Mouse (Mus musculus): ENCODE measurements around the gene Sp3. TPM values are rescaled to one million over a fixed set of nuclear protein-coding genes. Genes with fewer than 3 reads are reported as not detected.
"Not testable (repeated sequence)": the region's sequence is repeated elsewhere in the genome, so short reads cannot be mapped to it uniquely, and the experiment has no call there.

The Sp3 gene
- 10 to 100 TPM; 68.4 to 72.5 TPM for total RNA-seq (2021)
- long read RNA-seq, experiment 1, full-length matches to known transcripts: 19 of 30 reads
- long read RNA-seq, experiment 1, partial matches to known transcripts: 4 of 30 reads
- long read RNA-seq, experiment 1, other reads (novel, unspliced or antisense): 7 of 30 reads
- long read RNA-seq, experiment 2, full-length matches to known transcripts: 20 of 33 reads
- long read RNA-seq, experiment 2, partial matches to known transcripts: 8 of 33 reads
- long read RNA-seq, experiment 2, other reads (novel, unspliced or antisense): 5 of 33 reads

DNA sequence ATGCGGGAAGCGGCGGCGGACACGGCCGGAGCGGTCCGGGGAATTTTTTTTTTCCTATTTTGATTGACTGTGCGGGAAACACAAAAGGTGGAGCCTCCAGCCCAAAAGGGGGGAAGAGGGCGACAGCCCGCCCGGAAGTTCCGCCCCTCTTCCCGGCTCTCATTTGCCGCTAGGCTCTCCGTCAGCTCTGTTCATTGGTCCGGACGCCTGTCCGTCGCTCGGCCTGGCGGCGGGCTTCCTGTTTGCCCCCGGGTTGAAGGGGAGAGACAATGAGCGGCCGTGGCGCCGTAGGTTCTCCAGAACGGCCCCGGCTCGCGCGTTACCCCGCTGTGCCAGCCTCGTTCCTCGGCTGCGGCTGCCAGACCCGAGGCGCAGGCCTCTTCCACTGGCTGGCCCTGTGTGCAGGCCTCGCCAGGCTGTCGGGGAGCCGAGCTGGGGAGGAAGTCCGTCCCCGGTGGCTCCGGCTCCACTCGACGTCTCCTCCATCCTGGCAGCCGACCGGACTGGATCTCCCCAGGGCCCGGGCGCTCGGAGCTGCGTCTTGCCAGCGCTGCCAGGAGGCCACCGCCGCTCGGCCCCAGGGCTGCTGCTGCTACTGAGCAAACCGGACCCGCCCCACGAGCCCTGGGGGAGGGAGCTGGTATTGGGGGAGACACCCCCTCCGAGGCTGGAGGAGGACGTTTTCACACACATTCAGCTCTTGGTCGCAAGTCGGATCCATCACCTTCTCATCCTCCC lies at the start of gene Sp3:
Sp3 (minus strand) TSS at position 110 of the 738 bp plus-strand sequence.
- peak; percentile 28 for TF ChIP-seq CTCF (conservative IDR thresholded peaks at IDR 0.05)

DNA sequence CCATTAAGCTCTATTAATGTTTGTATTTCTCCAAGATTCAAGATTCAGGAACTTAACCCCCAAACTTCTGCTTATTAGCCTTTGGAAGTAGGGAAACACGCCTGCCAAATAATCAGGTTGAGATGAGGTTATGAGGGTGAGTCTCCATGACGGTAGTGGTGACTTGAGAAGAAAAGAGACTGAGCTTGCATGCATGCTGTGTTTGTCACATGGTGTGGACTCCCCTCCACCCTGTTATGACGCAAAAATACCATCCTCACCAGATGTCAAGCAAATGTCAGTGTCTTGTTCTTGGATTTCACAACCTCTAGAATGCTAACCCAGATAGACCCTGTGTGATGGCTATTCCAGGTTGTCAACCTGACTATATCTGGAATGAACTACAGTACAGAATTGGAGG lies 49.6 kb upstream of the Sp3 start:
- no peak overlapping the region for H3K4me3 ChIP-seq
- no peak overlapping the region for H3K27ac ChIP-seq
- no peak for TF ChIP-seq CTCF (conservative IDR thresholded peaks at IDR 0.05)
- no peak for DNase-seq (ENCODE audit: low spot score in 2 of 2)

More for the DNA sequence above, at the start of gene Sp3:
- peak within 1 kb of the TSS; percentile 97 for H3K4me3 ChIP-seq
- DNase-seq (ENCODE audit: low spot score in 2 of 2): peak; percentile 95 to 98
- peak within 1 kb of the TSS; percentile 100 for H3K27ac ChIP-seq

DNA sequence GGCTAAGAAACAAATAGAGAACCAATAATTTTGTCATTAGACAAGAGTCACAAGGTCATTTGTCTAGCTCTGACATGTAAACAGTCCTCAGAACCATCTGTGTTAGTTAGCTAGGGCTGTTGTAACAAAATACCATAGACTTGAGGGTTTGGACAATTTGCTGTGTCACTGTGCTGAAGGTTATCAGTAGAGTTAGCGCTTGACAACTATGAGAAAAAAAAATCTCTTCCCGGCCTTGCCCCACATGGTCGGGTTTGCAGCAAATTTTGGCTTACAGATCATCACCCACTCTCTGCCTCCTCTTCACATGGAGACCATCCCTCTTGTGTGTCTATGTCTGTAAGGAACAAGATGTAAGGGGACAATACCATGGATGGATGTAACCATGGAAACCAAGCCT lies 47.8 kb upstream of the Sp3 start:
- no peak for TF ChIP-seq CTCF (conservative IDR thresholded peaks at IDR 0.05)
- no peak for DNase-seq (ENCODE audit: low spot score in 2 of 2)
- Histone ChIP-seq H3K27ac (no peak overlapping the region), H3K4me3 (no peak overlapping the region)

DNA sequence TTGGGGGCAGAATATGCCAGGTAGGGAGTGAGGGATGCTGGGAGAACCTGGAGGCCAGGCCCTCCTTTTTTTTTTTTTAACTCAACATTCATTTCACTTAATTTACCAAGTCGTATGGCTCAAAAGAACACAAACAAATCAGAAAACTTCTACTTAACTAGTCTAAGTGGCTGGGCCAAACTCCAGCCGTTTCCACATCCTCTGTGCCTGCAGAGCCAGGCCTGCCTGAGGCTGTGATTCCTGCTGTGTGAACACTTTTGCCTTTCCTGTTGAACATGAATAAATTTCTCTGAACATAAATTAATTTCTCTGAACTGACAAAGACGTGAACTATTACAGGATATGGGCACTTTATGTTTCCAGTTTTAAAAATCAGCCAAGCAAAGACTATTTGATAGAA lies 46.9 kb upstream of the Sp3 start:
- Histone ChIP-seq H3K4me3 (no peak overlapping the region), H3K27ac (no peak overlapping the region)
- TF ChIP-seq CTCF (conservative IDR thresholded peaks at IDR 0.05): no peak
- DNase-seq (ENCODE audit: low spot score in 2 of 2): no peak

DNA sequence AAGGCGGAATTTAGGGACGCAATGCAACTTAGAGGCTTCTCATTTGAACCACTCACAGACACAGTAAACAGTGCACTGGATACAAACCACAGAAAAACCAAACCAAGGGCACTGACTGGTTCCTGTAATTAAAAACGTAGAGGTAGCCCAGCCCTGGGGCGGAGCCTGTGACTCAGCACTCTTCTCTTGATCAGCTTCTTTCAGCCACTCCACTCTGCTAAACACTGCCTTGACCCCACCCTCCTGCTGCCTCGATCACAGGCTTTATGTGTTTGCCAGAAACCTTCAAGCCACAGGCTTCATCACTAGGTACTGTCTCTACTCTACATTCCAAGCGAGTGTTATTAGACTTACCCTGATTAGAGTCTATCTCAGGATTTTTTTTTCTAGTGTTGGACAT lies 43.6 kb upstream of the Sp3 start:
- H3K27ac ChIP-seq: no peak overlapping the region
- no peak overlapping the region for H3K4me3 ChIP-seq
- DNase-seq (ENCODE audit: low spot score in 2 of 2): no peak
- no peak for TF ChIP-seq CTCF (conservative IDR thresholded peaks at IDR 0.05)

DNA sequence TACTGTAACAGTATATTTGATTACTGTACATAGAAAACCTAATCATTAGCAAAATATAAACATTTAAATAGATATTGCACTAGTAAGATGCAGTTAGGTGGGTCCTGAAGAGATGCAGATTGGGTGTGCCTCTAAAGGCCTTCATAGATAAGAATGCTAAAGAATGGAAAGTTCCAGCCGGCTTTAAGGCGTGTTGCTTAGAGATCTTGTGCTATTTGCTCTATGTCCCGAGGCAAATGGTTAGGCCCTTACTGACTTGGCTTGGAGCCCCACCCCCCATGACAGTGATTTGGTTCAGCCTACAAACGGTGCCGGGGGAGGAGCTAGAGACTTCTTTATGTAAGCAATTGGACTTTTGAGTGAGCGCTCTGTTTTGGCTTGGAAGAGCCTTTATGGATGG lies 40.8 kb upstream of the Sp3 start:
- Histone ChIP-seq H3K27ac (no peak overlapping the region), H3K4me3 (no peak overlapping the region)
- no peak for TF ChIP-seq CTCF (conservative IDR thresholded peaks at IDR 0.05)
- DNase-seq (ENCODE audit: low spot score in 2 of 2): no peak

DNA sequence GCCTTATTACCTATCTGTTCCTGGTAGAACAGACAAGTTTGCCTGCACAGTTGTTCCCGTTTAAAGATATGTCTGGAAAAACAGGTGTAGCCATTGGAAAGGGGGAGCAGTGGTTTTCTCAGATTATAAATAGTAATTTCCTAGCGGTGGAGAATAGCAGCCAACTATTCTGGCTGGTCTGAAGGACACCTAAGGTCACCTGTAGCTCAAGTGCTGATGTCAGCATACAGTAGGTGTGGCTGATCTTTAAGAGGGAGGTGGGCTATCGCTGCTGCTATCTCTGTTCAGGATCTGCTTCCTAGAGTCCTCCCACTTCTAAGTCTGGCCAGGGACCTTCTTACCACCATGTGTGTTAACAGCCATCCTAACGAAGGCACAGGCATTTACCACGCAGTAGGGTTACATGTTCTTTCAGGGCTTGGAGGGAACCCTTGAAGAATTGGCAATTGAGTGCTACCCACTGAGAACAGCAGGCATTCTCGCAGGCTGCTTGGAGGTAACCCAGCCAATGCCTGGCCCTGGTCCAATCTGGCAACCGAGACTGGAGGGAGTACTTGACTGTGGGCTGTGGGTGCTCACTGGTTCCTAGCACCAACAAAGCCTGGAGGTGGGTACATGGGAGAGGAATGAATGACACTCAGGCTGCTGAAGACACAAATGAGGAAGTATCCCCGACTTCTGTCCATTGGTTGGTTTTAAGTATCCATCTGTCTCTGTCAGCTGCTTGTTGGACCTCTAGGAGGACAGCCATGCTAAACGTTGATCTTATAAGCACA lies 39.3 kb upstream of the Sp3 start:
- H3K4me3 ChIP-seq: no peak overlapping the region
- no peak overlapping the region for H3K27ac ChIP-seq
- DNase-seq (ENCODE audit: low spot score in 2 of 2): peak; percentile 83 to 85
- no peak for TF ChIP-seq CTCF (conservative IDR thresholded peaks at IDR 0.05)

DNA sequence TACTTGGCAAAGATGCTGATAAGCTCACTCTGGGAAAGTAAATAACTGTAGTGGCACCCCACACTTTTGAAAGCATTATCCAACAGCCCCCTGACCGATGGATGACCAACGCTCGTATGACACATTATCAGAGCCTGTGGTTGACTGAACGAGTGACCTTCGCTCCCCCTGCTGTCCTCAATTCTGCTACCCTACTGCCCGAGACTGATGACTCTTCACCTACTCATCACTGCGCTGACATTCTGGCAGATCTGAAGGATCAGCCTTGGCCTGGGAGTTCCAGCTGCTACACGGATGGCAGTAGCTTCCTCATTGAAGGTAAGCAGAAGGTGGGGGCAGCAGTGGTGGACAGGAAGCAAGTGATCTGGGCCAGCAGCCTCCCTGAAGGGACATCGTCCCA lies 33.8 kb upstream of the Sp3 start:
- DNase-seq (ENCODE audit: low spot score in 2 of 2); H3K4me3 ChIP-seq; H3K27ac ChIP-seq: not testable (repeated sequence)

DNA sequence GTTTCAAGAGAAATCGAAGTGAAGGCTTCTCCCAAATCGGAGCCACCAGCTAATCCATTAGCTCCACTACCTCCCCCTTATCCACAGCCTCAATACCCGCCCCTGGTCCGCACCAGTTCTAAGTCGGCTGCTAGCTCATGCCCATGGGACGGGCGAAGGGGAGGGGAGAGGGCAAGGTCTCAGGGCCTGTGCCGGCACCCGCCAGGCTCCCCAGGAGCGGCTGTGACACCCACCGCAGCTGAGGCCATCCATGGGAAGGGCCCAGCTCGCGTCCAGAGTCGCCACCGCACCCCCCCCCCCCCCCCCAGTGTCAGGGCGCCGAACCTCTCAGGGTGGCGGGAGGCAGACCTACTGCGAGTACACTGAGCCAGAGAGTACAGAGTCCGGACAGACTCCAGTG lies 32.4 kb upstream of the Sp3 start:
- TF ChIP-seq CTCF (conservative IDR thresholded peaks at IDR 0.05): no peak
- DNase-seq (ENCODE audit: low spot score in 2 of 2): no peak
- no peak overlapping the region for H3K27ac ChIP-seq
- H3K4me3 ChIP-seq: no peak overlapping the region

DNA sequence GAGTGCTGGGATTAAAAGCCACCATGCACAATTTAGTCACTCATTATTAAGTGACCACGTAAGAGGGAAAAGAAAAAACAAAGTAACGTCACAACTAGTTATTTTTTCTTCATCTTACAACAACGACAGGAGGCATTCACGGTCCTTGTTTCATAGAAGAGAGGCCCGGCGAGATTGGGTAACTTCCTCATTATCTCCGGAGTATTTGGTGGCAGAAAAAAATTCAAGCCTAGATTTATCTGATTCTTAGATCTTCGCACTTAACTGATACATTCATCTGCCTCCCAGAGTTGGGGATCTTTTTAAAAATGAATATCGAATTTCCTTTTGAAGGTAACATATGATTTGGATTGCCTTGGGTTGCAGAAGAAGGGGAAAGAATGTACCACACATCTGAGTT lies 27.2 kb upstream of the Sp3 start:
- TF ChIP-seq CTCF (conservative IDR thresholded peaks at IDR 0.05): no peak
- DNase-seq (ENCODE audit: low spot score in 2 of 2): no peak
- no peak overlapping the region for H3K27ac ChIP-seq
- H3K4me3 ChIP-seq: no peak overlapping the region

DNA sequence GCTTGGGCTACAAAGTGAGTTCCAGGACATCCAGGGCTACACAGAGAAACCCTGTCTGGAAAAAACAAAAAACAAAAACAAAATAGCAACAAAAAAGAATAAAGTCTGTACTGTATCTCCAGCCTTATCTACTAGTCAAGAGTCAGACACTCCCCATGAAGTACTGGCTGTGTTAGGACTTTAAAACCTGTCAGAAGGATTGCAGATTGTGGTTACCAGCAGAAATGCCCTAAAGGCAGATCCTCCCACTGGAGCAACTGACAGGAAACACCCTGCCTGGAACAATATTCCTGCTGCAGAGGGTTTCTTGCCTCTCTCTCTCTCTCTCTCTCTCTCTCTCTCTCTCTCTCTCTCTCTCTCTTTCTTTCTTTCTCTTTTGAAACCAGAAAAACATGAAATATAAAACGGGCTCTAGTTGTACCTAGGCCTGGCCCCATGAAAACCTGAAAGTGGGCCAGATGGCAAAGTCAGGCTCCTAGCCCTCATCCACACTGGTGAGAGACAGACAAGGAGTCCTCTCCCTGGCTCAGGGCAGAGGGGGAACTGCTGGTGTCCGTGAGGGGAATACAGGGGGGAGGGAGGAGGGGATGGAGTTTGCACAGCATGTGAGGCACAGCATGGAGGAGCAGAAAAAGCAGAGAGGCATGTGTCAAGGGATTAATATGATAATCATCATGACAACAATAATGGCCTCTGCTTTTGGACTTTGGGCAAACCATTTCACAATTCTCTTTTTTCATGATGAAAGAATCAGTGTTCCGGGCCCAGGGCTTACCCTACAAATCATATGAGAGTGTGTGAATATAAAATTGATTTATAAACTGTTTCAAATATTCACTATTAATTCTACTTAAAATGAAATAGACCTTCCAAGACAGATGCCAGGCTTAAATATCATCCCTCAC lies 25.6 kb upstream of the Sp3 start:
- H3K4me3 ChIP-seq: no peak overlapping the region
- DNase-seq (ENCODE audit: low spot score in 2 of 2): no peak
- no peak for TF ChIP-seq CTCF (conservative IDR thresholded peaks at IDR 0.05)
- no peak overlapping the region for H3K27ac ChIP-seq
